Mouse (Mus musculus): ENCODE results near the gene Plpp6.

Plpp6 gene

DNA sequence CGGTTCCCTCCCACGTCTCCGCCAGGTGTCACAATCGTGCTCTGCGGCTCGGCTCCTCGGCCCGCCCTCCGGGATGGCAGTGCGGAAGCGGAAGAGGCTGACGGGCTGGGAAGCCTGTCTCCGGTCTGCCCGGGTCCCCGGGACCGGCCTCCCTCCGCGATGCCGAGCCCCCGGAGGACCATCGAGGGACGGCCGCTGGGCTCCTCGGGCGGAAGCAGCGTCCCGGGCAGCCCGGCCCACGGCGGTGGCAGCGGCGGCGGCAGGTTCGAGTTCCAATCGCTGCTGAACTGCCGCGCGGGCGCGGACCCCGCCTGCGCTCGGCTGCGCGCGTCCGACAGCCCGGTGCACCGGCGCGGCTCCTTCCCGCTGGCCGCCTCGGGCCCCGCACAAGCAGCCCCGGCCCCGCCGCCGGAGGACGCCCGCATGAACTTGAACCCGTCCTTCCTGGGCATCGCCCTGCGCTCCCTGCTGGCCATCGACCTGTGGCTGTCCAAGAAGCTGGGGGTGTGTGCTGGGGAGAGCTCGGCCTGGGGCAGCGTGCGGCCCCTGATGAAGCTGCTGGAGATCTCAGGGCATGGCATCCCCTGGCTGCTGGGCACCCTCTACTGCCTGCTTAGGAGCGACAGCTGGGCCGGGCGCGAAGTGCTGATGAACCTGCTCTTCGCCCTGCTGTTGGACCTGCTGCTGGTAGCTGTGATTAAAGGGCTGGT is at the start of gene Plpp6:
Plpp6 (plus strand) TSS at position 112 of the 710 bp plus-strand sequence.
- DNase-seq: peak; percentile 91 to 93

DNA sequence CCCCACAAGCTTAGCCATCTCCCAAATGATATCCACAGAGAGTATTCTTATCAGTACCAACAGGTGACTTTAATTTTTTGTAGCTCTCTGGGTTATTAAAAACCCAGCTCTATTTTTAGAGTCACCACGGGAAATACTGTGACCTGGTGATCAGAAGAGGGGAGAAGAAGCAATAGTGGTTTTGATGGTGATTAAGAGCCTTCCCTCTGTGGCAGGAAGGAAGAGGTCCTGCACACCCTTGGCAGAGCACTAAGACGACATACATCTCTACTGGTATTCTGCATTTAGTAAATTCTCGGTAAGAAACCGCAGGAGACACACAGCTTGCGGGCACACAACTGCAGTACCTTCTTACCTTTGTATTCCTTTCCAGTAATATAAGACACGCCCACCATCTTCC is 49.2 kb upstream of the Plpp6 start:
- DNase-seq: no peak

DNA sequence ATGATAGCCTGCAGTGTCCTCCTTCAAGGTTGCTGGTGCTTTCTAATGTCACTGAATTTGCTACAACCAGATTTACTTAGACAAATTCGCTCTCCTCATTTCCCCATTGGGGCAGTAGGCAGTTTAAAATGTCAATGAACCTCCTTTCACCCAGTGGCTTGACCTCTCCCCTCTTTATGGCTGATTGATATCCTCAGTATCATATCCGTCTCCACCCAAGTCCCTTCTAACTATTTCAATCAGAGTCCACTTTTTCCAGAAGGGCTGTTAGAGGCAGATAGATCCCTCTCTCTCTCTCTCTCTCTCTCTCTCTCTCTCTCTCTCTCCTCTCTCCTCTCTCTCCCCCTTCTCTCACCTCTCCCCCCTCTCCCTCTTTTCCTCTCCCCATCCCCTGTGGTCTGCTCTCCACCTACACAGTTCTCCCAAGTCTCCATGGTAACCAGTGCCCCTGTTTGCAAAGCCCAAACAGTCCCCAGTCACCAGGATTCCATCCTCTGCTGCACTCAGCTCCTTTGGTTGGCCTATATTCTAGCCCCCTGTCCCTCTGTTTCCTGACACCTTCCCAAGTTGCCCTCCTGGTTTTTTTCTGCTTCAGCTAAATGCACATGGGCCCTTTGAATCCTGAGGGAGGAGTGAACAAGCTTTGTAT is 48.0 kb upstream of the Plpp6 start:
- DNase-seq: no peak

DNA sequence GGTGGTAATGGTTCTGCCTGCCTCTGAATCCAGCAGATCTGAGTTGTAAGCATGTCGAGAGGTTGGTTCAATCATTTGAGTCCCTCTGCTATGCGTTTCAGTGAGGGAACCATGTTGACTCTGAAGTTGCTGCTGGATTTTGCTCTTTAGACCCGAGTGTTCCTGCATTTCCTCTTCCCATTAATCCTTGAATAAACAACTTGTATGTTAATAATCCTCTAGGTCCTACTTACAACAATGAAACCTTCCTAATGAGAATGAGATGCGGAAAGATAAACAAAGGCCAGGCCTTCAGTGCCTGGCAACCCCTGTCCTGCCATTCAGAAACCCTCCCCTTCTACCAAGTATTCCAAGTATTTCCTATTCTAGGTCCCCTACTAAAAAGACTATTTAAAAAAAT is 47.3 kb upstream of the Plpp6 start:
- peak; percentile 32 to 51 for DNase-seq

DNA sequence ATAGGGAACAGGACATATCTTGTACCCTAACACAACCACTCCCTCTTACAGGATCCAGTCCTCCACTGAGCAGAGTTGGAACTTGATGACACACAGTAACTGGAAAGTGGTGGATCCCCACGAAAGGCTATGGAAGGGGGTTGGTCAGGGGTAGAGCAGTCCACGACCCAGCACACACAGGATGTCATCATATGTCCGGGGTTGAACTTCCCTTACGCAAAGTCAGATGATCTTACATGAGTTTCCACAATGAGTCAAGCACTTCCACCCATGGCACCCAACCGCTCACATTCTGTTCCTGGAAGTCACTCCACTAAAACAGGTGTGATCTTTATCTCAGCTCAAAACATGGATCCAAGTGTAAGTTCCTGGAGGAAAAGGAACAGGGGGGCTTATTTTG is 45.9 kb upstream of the Plpp6 start:
- no peak for DNase-seq

DNA sequence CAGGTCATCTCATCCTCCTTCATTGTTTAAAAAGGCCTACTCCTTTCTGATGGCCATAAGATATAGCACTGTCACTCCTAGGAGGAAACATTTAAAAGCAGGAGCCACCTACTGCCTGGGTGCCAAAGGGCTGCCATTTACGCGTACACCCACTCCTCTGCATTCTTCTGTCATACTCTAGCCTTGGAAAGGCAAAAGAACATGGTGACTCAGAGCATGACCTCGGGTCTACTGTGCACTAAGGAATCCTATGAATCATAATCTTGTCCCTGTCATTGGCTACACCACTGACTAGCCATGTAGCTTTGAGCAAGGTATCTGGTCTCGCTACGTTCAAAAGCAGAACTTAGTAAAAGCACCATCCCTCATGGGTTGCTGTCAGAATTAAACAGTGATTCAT is 37.4 kb upstream of the Plpp6 start:
- no peak for DNase-seq

DNA sequence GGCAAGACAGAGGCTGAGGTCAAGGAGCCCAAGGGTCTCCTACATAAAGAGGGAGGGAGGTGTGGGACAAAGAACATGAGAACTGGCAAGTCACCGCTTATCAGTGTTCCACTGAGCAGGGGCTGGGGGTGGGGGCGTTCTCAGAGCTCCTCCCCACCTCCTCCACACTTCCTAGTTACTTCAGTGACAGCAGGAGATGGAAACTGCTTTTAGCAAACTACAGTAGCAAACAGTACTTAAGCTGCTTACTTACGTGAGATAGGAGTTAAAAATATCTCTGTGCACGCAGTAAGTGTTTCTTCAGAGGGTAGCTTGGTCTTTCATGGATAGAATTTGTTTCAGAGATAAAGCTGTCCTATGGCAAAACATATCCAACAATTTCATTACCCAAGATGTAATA is 36.4 kb upstream of the Plpp6 start:
- DNase-seq: no peak

DNA sequence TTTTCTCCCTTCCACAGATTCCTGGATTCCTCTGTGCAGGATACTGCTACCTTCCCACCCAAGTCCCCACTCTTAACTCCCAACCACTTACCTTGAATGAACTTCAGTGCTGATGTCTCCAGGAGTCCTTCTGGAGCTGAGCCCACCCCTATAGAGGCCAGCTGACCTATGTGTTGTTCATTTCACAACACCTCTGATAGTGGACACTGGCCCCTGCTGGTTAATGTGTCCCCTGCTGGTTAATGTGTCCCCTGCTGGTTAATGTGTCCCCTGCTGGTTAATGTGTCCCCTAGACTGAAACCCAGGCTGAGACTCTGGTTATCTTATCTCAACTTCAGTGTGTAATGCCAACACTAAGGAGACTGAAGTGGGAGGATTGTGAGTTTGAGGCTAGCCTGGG is 34.7 kb upstream of the Plpp6 start:
- peak; percentile 80 to 90 for DNase-seq

DNA sequence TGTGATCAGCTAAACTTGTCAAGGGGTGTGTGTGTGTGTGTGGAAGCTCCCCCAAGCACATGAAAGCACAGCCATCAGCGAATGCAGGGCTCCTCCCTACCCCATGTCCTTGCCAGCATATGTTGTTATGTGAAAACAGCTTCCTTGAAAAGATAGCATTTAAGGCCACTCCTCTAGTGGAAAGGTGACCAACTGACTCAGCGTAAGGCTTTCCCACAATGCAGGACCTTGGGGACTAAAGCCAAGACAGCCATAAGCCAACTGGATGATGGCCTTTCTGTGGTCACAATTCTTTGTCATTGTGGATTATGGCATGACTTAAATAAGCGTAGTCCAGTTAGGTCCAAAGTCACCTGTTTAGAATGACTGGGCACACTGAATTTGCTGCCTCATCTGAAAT is 28.9 kb upstream of the Plpp6 start:
- DNase-seq: no peak

DNA sequence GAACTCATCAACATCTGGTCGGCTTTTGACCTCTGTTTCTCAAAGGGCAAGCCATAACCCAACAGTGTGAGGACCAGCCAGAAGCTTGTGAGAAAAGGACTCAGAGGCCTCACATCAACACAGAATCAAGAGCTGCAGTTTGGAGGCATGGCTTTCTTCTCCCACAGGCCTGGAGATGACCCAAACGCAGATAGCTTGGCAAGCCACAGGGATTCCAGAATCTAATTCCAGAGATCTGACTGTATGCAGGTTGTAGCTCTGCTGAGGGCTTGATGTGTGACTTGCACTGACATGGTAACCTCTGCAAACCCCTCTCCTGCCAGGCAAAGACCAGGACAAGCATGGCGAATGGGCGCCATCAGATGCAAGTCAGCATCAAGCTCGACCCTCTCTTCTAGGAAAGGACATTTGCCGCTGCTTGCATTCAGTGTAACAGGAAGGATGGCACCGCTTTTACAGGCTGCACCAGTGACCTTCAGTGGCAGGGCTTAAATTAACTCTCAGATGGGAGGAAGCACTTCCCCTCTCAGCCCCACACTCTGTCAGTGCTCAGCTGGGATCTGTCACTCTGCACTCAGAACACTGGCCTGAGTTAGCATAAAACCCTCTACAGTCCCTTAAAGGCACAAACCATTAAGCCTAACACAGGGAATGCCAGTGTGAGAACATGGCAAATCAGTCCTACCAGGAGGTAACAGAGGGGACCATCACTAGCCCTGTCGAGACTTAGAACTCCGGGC is 23.4 kb upstream of the Plpp6 start:
- DNase-seq: no peak

DNA sequence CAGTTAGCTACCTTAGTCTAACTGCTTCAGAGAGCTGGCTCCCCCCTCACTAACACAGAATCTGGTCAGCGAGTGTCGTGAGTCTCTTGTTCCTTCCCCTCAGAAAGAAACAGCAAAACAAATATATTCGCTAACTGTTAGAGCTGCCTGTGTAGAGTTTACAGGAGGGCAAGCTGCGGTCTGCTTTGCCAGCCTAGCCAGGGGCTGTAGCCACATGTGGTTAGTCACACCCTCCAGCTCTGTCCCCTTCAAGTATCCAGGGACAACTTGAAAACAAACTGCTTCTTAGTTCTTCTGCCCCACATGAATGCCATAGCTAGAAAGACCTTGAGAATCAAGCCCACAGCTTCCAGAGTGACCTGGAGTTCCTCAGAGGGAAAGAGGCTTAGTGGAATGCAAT is 22.5 kb upstream of the Plpp6 start:
- DNase-seq: no peak

DNA sequence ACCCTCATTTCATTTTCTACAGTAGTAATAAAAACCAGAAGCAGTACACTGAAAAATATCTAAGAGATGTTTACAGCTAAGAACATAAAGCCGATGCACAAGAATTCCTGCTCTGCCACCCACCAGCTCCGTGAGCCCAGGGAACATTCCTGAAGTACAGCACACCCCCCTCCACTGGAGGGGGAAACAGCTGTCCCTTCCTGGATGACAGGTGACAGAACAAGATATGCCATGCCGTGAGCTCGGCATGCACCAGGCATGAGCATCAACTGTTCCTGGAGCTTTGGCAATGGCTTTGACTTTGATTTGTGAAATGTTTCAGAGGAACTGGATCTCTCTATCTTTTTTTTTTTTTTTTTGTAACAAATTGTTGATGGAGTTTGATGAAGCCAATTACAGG is 17.0 kb upstream of the Plpp6 start:
- DNase-seq: no peak

DNA sequence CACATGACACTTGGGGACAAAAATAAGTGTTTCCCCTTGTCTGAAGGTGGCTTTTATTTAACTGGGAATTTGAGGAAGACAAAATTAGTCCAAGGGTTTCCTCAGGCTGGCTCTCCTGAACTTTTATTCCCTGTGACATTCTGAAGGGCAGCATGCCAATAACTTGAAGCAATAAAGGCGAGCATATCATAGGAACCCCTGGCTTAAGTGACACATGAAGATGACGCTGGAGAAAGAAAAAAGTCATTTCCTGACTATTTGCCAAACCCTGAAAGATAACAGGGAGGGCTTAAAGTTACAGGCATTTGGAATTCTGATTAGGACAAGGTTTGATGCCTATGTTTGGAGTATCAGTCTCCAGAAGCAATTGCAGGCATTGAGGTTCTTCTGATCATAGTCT is 16.4 kb upstream of the Plpp6 start:
- no peak for DNase-seq

DNA sequence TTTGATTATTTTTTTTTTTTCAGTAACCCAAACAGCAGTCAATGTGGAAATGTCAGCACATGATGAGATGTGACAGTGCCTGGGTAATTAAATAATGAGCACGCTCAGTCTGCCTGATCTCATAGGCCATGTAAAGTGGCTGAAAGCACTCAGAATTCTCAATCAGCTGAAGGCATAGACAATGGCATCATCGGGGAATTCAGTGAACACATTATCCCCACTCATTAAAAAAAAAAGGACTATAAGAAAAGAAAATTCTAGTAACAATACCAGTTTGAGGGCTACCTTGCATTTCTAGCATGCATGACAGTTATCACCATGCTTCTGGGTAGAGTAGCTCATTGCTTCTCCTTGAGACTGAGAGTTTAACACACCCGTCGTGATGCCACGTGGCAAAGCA is 12.5 kb upstream of the Plpp6 start:
- no peak for DNase-seq

DNA sequence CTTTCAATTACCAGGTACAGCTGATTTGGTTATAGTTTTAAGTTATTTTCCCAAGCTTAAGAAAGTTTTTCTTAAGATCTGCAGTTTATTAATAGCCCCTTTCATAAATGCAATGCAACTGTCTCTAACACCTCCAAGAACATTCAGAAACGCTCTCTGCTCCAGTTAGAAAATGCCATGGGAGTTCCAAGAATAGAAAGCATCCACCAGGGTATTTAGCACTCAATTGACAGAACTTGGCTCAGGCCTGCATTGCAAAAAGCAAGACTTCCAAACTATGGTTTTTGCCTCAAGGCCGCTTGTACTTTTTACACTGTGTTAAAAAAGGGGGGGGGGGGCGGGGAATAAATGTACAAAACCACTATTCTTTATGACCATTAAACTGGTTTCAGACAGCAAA is 640 bp upstream of the Plpp6 start:
- DNase-seq: no peak

DNA sequence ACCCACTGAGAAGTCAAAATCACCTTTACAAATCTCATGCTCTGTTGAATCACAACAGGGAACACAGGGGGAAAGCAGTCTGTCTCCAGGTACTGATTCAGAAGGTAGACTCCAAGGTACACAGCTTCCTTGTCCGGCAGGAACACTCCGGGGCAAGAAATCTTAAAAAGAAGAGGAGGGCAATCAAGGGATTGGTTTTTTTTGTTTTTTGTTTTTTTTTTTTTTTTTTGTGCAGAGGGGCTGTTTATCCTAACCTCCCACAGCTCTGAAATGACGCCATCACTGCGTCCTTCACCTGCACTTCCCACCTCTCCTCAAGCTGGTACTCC is 276 bp upstream of the Plpp6 start:
- no peak for DNase-seq

DNA sequence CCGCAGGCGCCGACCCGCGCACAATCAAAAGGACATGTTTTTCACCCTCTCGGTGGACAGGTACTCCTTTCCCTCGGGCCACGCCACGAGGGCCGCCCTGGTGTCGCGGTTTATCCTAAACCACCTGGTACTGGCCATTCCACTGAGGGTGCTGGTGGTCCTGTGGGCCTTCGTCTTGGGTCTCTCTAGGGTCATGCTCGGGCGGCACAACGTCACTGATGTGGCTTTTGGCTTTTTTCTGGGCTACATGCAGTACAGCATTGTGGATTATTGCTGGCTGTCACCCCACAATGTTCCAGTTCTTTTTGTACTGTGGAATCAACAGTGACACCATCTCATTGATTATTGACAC is 775 bp downstream of the Plpp6 start:
- no peak for DNase-seq

DNA sequence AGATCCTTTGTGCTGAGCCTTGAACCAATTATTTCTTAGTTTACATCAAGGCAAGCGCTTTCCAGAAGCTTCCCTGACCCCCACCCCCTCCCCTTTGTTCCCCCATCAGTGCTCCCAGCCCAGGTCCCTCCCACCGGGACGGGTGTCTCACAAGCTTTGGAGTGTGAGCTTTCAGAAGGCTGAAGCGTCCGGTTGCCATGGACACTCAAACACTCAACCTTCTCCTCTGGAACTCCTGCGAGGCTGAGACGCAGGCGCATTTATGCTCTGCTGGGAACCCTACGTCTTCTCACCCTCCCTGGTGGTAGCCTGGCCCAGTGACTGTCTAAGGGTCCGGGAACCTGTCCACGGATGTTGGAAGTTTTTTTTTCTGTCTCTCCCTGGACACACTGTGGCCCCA is 3.9 kb downstream of the Plpp6 start, which contains the start of gene 4430402I18Rik:
4430402I18Rik (minus strand) TSS at position 149 of the 400 bp plus-strand sequence.
- no peak for DNase-seq

DNA sequence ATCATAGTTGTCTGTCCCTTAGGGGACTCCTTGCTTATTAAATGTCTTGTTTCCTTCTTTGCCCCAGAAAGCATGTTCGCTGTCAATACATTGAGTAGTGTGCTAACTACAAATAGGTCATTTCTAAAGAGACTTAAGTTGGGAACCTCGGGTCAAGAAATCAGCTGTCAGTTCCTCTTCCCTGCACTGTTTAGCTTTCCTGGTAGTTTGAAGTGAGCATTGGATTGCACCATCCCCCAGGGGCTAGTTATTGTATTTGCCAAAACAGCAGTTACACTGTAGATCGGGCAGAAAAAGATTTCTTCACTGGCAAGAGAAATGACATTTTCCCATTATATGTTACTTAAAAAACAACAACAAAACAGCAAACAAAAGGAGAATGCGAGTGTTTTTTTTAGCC is 4.4 kb downstream of the Plpp6 start:
- no peak for DNase-seq

DNA sequence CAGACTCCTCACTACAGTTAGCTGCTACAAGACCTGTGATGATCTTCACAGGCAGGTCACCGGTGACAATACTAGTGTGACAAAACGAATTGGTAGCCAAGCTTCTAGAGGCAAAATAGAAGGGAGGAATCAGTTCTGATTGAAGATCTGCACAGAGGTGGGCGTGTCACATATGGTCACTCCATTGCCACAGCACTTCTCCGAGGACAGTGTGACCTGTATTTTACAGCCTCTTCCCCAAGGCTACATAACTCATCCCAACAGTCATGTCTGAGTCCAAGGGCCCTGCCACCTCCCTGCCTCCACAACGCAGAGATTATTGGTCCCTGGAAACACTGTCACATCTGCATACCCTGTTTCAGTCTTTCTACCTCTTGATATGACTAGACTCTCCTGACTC is 5.5 kb downstream of the Plpp6 start:
- no peak for DNase-seq

DNA sequence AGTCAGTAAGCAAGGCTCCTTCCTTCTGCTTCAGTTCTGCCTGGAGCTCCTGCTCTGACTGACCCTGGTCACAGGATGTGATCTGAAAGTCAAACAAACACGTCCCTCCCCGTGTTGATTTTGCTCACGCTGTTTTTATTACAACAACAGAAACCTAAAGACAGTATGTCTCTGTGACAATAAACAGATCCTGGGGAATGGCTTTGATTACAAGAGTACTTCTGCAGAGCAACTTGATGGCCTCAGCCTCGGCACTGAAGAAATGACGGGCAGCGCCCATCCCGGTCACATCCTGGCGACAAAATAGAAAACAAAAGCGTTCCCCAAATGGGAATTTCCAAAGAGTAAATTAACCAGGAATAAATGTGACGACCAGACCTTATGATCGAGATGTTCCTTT is 6.5 kb downstream of the Plpp6 start:
- DNase-seq: peak; percentile 21

DNA sequence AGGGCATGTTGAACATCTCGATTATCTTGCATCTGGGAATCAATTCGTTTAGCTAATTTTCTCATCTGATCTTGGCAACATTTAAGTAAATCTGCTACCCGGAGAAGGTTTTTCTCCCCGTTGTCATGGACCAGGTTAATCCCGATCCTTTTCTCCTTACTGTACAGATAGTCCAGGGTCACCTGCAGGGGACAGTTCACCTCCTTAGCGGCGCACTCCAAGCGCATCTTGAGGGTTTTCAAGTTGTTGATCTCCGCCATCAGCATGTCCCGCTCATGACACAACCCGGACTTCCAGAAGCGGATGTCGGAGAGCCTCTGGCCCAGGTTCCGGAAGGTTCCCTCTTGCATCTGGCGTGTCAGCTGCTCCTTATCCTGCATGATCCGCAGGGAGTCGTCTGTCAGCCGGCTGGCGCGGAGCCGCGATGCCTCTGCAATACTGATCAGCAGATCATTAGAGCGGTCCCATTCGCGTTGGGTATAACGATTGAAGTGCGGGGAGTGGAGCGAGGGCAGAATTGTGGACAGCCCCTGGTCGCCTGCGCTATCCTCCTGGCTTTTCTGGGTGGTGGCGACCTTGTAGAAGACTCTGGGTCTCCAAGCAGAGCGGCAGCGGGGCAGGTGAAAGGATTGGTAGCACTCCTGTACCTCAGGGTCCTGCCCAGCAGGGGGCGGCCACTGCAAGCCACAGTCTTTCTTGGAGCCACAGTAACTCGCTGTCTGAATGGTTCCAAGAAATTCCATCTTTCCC is 11.3 kb downstream of the Plpp6 start:
- peak; percentile 88 to 95 for DNase-seq

DNA sequence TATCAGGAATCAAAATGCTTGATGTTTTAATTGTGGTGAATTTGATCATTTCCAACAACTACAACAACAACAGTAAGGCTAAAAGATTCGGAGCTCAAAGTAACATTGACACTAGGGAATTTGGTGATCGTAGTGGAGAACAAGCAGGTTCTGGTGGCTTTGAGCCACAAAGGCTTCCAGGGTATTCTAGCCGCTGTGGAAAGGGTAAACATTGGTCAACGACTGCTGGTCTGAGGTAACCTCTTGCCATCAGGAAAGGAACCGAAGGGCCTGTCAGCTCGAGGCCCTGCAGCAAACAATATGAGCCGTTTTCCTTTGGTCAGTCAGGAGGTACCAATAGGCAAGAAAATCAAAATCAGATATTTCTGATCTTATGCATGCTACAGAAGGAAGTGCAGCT is 18.9 kb downstream of the Plpp6 start:
- no peak for DNase-seq

DNA sequence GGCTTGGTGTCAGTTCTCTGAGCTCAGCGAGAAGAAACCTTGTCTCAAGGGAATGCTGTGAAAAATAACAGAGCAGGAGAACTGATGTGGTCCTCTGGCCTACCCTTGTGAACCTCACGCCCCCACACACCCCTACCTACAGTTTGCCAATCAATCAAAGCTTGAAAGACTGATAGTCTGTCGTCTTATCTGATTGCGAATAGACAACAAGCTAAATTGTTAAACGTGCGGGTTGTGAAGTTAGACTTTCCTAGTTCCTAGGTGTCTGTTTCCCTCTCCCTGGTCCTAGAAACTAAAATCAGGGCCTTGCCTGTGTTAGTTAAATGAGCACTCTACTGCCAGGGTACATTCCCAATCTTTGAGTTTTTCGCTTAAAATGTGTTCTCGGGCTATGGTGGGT is 25.8 kb downstream of the Plpp6 start:
- no peak for DNase-seq
